ENCODE assay signal across 8 mouse cellular contexts in genomic region chr2:60283751-60284466, GRCm38 (mm10). TPM values are rescaled to one million over a fixed set of nuclear protein-coding genes. Genes with fewer than 3 reads are reported as not detected.
DNase-seq lines count a peak whose midpoint lies in the region; ATAC-seq and TF ChIP-seq lines count a peak whose summit lies in the region.

No protein-coding gene starts in this region.

- peak; percentile 71 for DNase-seq in ZHBTc4 (ENCODE audit: low read depth, low spot score)
- DNase-seq in gastrocnemius, postnatal 10 days = peak; percentile 73
- peak; percentile 58 for DNase-seq in hindbrain, postnatal 0 days (ENCODE audit: low spot score)
- peak; percentile 78 to 88 for DNase-seq in left cerebral cortex, adult 18-20 months (ENCODE audit: low spot score in 2 of 2)
- DNase-seq in lung, postnatal 25 days (ENCODE audit: low spot score) = peak; percentile 56
- DNase-seq in ovary, postnatal 36 days (ENCODE audit: low spot score) = peak; percentile 81
- peak; percentile 62 for DNase-seq in thymus, postnatal 25 days

- H3K27me3 ChIP-seq in hindbrain, postnatal 0 days (ENCODE audit: insufficient read depth, low read length) = no peaks in the 10 kb centered on the region

- WGBS in hindbrain, postnatal 0 days = under 1% methylated on average over 42 of the region's 42 CpGs

- 0 out of 2 replicates have a peak, but pooled peaks cover 6% of the 10 kb centered on the region for H3K4me1 ChIP-seq in hindbrain, postnatal 0 days (ENCODE audit: insufficient read depth, low read length)

- H3K9ac ChIP-seq in hindbrain, postnatal 0 days (replicated peaks; ENCODE audit: low read length) = peak overlapping the region; percentile 45

- H3K36me3 ChIP-seq in hindbrain, postnatal 0 days (ENCODE audit: insufficient read depth, low read length) = no peaks in the 10 kb centered on the region

- ATAC-seq in common myeloid progenitor, adult 5-6 weeks (replicated peaks; ENCODE audit: low read depth, poor library complexity, severe bottlenecking) = peak; percentile 60
- peak; percentile 72 for ATAC-seq in hindbrain, postnatal 0 days

- TF ChIP-seq CTCF in hindbrain, postnatal 0 days (IDR thresholded peaks at IDR 0.05; ENCODE audit: low read depth) = no peak

- no peak overlapping the region for H3K27ac ChIP-seq in hindbrain, postnatal 0 days

- H3K9me3 ChIP-seq in hindbrain, postnatal 0 days (ENCODE audit: low read length) = no peaks in the 10 kb centered on the region

- H3K4me2 ChIP-seq in hindbrain, postnatal 0 days (ENCODE audit: low read depth, low read length) = peak overlapping the region; percentile 97

- peak overlapping the region; percentile 48 for H3K4me3 ChIP-seq in hindbrain, postnatal 0 days (ENCODE audit: low read length)

RNA-seq across cellular contexts. Expression of gene Cd302, which starts 0.4 kb away (rescaled TPM):
- total RNA-seq in common myeloid progenitor, adult 5-6 weeks (2017) = 2.9 and 8.8 TPM in 2 replicates
- 10 to 100 TPM; 15.1 to 18.5 TPM for total RNA-seq in gastrocnemius, postnatal 10 days (2021)
- 4.9 and 6.6 TPM in 2 replicates for total RNA-seq in hindbrain, postnatal 0 days (2014; rRNA removed)
- 26.3 and 27.7 TPM in 2 replicates for polyA plus RNA-seq in hindbrain, postnatal 0 days (2015; fragmentation: Nextera tagmentation; extraction: Ambion mirVana)
- total RNA-seq in left cerebral cortex, adult 18-20 months (2021) = 10 to 100 TPM; 20.2 to 20.6 TPM
